Mouse (Mus musculus): ENCODE data around the gene Gm10330.
"Not testable (repeated sequence)": the region's sequence is repeated elsewhere in the genome, so short reads cannot be mapped to it uniquely, and the experiment has no call there.

The Gm10330 gene

GRCm38 (mm10) chr12:23780165-23780564 lies at the start of gene Gm10330:
Gene Gm10330 (minus strand): TSS chr12:23780265.
- not testable (repeated sequence) for DNase-seq

- DNase-seq: peak; percentile 2
Observed at GRCm38 (mm10) chr12:23800776-23801175, 20.7 kb upstream of the Gm10330 start.

- peak; percentile 21 for DNase-seq
Observed at GRCm38 (mm10) chr12:23800366-23800765, 20.3 kb upstream of the Gm10330 start.

Measured in kidney, postnatal 10 days (tissue).